Mouse (Mus musculus) left cerebral cortex, postnatal 4 days (tissue): Measurements from ENCODE around the gene Adra1d. TPM values are rescaled to one million over a fixed set of nuclear protein-coding genes. Genes with fewer than 3 reads are reported as not detected.

Experiments used
- DNase-seq: peaks from one replicate; pipeline ENCODE4 v3.0.0-alpha.2; 2022
- intact Hi-C: fragments of 180-260 bp; cut with DNase I; formaldehyde crosslinking; loops from one replicate; pipeline ENCODE4 v1.15.1; 2025
- total RNA-seq, 2 experiments: library from RNA; stranded (reverse); gene quantifications; 2 replicates each; pipeline ENCODE4 v1.2.3; 2021

Adra1d gene
- total RNA-seq, 2 experiments from 2014 or later, result 2.6 to 4.5 TPM

DNA sequence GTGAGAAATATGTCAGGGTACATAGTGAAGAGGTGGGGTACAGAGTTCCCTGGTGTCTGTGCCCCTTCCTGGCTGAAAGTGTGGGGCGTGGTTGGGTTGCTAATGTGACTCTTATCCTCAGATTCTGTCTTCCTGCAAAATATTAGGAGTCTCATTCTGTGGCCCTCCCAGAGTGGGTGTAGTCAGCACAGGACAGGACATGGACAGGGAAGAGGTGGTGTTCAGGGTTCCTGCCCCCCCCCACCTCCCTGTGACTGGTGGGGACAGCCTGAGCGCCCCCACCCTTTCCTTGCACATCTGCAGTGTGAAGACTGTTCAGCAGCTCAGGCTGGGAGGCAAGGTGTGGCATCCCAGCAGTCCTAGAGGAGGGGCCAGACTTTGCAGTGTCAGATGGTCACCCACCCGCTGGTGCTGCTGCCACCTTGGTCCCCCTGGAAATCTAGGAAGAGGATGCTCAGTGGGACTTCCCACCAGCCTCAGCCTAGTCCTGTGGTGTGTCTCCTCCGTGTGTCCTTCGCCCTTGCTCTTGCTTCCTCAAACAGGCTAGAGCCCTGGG lies 62.7 kb downstream of the Adra1d start:
- no peak for DNase-seq
- intact Hi-C loops, result loop anchor here (10.0 kb wide), 1 partner anchor 235 kb away; the partner anchor contains the start of gene Pank2

DNA sequence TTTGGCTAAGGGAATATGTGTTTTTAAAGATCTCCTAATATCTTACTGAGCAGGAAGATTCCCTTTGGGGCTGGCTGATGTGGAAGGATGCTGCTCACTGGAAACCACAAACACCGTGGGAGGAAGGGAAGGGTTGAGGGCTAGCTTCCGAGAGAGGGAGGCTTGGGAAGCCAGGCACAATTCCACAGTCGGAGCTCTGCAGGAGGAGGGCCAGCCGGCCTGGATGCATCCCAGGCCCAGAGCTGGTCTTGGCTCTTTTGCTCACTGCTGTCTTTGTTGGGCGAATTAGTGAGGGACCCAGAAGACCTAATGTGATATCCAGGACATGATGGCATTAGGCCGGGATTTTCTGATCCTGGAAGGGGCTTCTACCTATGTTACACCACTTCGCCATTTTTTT lies 63.9 kb downstream of the Adra1d start:
- intact Hi-C loops, result loop anchor here (10.0 kb wide), 1 partner anchor 233 kb away; the partner anchor contains the start of gene Pank2
- peak; percentile 69 for DNase-seq

DNA sequence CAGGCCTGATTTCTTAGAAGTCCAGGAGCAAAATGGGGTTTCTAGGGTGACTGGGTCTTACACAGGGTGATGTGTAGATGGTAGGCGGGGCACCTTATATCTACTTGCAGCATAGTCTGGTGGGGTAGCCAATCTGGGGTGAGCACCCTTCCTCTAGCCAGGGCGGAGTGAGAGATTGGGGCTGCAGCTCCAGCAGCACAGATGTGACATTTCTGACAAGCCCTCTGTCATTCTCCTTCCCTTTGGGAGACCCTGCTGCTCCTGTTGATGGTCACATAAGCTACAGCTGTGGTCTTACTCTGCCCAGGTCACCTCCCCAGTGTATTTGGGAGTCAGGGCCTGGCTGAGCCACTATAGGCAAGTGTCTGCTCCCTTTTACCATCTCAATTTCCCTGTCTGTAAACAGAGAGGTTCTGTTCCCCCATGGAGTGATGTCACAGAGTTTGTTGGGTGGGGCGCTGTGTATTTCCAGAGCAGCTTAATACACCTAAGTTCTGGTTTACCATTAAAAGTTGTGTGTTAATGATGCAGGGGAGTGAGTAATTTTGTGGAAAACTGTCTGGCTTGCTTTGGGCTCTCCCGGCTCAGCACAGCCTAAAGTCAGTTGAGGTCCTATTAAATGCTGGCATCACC lies 64.7 kb downstream of the Adra1d start:
- intact Hi-C loops, result loop anchor here (10.0 kb wide), 1 partner anchor 233 kb away; the partner anchor contains the start of gene Pank2

DNA sequence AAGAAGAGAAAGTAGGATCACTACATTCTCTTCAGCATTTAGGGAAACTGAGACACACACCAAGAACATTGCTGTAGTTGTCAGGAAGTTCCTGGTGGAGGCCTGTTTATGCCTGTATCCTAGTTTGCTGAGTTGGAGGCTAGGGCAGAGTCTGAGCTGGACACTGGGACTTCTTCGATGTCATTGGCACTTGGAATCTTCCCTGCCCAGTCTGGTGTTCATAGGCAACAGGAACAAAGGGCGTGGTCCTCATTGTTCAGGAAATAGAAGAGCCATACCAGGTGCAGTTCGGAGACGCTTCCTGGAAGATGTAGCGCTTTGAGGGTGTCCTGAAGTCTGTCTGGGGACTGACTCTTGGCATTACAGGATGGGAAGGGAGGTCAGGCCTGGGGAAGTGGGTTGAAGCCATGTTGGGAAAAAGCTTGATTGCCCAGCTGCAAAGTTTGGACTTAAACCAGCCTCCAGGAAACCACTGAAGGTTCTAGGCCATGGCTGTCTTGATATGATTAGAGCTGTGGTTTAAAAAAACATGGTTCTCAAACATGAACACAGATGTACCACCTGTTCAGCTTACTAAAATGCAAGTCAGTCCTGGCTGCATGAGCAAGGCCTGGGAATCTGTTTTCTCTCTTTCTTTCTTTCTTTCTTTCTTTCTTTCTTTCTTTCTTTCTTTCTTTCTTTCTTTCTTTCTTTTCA lies 65.8 kb downstream of the Adra1d start:
- intact Hi-C loops, result loop anchor here (10.0 kb wide), 1 partner anchor 231 kb away; the partner anchor contains the start of gene Pank2
- DNase-seq, result no peak

More for the DNA sequence above, 64.7 kb downstream of the Adra1d start:
- DNase-seq, result no peak

Other genes with a start within 250 kb of the Adra1d start
- 10 to 100 TPM; 41.1 to 42.8 TPM for gene Rnf24, start 209.4 kb downstream of the Adra1d start, total RNA-seq
- 10 to 100 TPM; 48.4 to 52.8 TPM for gene Smox, start 70.8 kb downstream of the Adra1d start, total RNA-seq